Mouse (Mus musculus): ENCODE results near the gene Fam198b. TPM values are rescaled to one million over a fixed set of nuclear protein-coding genes. Genes with fewer than 3 reads are reported as not detected.

Gene Fam198b
- polyA plus RNA-seq, 1 experiment from 2014 or later = 17.2 TPM

GRCm38 (mm10) chr3:79885686-79886356, 1.5 kb downstream of the Fam198b start:
- WGBS = 50% methylated on average over 19 of the region's 19 CpGs
- ATAC-seq (ENCODE audit: insufficient number of reproducible peaks, low FRiP score, low TSS enrichment, low read depth) = no peak

GRCm38 (mm10) chr3:79886357-79887091, 2.2 kb downstream of the Fam198b start:
- Histone ChIP-seq H3K4me3 (replicated peaks) (peak overlapping the region; percentile 28), H3K4me2 (replicated peaks) (peak overlapping the region; percentile 27), H3K27ac (replicated peaks) (peak overlapping the region; percentile 55), H3K36me3 (no peaks in the 10 kb centered on the region), H3K4me1 (peaks cover 22% of the 10 kb centered on the region), H3K9ac (no peak overlapping the region), H3K27me3 (no peaks in the 10 kb centered on the region), H3K9me3 (replicated peaks) (no peaks in the 10 kb centered on the region)
- WGBS = 73% methylated on average over 23 of the region's 23 CpGs
- 0 out of 2 replicates have a peak, but pooled peaks have one; percentile 15 for ATAC-seq (ENCODE audit: insufficient number of reproducible peaks, low FRiP score, low TSS enrichment, low read depth)

More at GRCm38 (mm10) chr3:79885686-79886356, 1.5 kb downstream of the Fam198b start:
- Histone ChIP-seq H3K4me1 (peaks cover 22% of the 10 kb centered on the region), H3K9me3 (replicated peaks) (no peaks in the 10 kb centered on the region), H3K9ac (no peak overlapping the region), H3K27ac (replicated peaks) (peak overlapping the region; percentile 55), H3K4me2 (replicated peaks) (peak overlapping the region; percentile 27), H3K27me3 (no peaks in the 10 kb centered on the region), H3K36me3 (no peaks in the 10 kb centered on the region), H3K4me3 (replicated peaks) (peak overlapping the region; percentile 28)

GRCm38 (mm10) chr3:79887161-79887855, 3.0 kb downstream of the Fam198b start:
- peak; percentile 67; the same call in 1 of the 2 replicates for ATAC-seq (ENCODE audit: insufficient number of reproducible peaks, low FRiP score, low TSS enrichment, low read depth)
- Histone ChIP-seq H3K4me3 (replicated peaks) (peak overlapping the region; percentile 28), H3K4me1 (peaks cover 22% of the 10 kb centered on the region), H3K36me3 (no peaks in the 10 kb centered on the region), H3K9me3 (replicated peaks) (no peaks in the 10 kb centered on the region), H3K27ac (replicated peaks) (0 out of 2 replicates have a peak overlapping the region, but pooled peaks have one; percentile 39), H3K9ac (no peak overlapping the region), H3K4me2 (replicated peaks) (peak overlapping the region; percentile 27), H3K27me3 (no peaks in the 10 kb centered on the region)
- WGBS = 18% methylated on average over 8 of the region's 8 CpGs

- no peak overlapping the region for H3K27ac ChIP-seq (replicated peaks)
- H3K36me3 ChIP-seq = no peaks in the 10 kb centered on the region
- H3K9ac ChIP-seq = no peak overlapping the region
- H3K27me3 ChIP-seq = no peaks in the 10 kb centered on the region
- H3K4me3 ChIP-seq (replicated peaks) = peak overlapping the region; percentile 19
- H3K4me1 ChIP-seq = peaks cover 22% of the 10 kb centered on the region
- 85% methylated on average over 2 of the region's 2 CpGs for WGBS
- no peaks in the 10 kb centered on the region for H3K9me3 ChIP-seq (replicated peaks)
- peak overlapping the region; percentile 8; the same call in 1 of the 2 replicates for H3K4me2 ChIP-seq (replicated peaks)
- ATAC-seq (ENCODE audit: insufficient number of reproducible peaks, low FRiP score, low TSS enrichment, low read depth) = no peak
Observed at GRCm38 (mm10) chr3:79887966-79888365, 3.6 kb downstream of the Fam198b start.

GRCm38 (mm10) chr3:79897534-79898370, 13.4 kb downstream of the Fam198b start:
- Histone ChIP-seq H3K9me3 (replicated peaks) (no peaks in the 10 kb centered on the region), H3K27ac (replicated peaks) (peak overlapping the region; percentile 11; the same call in 1 of the 2 replicates), H3K4me3 (replicated peaks) (no peak overlapping the region), H3K36me3 (no peaks in the 10 kb centered on the region), H3K9ac (no peak overlapping the region), H3K4me1 (peaks cover 7% of the 10 kb centered on the region; the same call in 1 of the 2 replicates), H3K27me3 (no peaks in the 10 kb centered on the region), H3K4me2 (replicated peaks) (no peak overlapping the region)
- ATAC-seq (ENCODE audit: insufficient number of reproducible peaks, low FRiP score, low TSS enrichment, low read depth) = no peak
- WGBS = 42% methylated on average over 13 of the region's 13 CpGs

GRCm38 (mm10) chr3:79898514-79898913, 14.2 kb downstream of the Fam198b start:
- Histone ChIP-seq H3K27ac (replicated peaks) (0 out of 2 replicates have a peak overlapping the region, but pooled peaks have one; percentile 11), H3K9ac (no peak overlapping the region)

GRCm38 (mm10) chr3:79899906-79900305, 15.6 kb downstream of the Fam198b start:
- WGBS = 81% methylated on average over 9 of the region's 9 CpGs
- Histone ChIP-seq H3K4me3 (replicated peaks) (no peak overlapping the region), H3K27ac (replicated peaks) (no peak overlapping the region), H3K4me2 (replicated peaks) (no peak overlapping the region), H3K9ac (no peak overlapping the region), H3K27me3 (no peaks in the 10 kb centered on the region), H3K4me1 (peaks cover 7% of the 10 kb centered on the region; the same call in 1 of the 2 replicates), H3K9me3 (replicated peaks) (no peaks in the 10 kb centered on the region), H3K36me3 (no peaks in the 10 kb centered on the region)
- no peak for ATAC-seq (ENCODE audit: insufficient number of reproducible peaks, low FRiP score, low TSS enrichment, low read depth)

More at GRCm38 (mm10) chr3:79898514-79898913, 14.2 kb downstream of the Fam198b start:
- Histone ChIP-seq H3K4me1 (peaks cover 7% of the 10 kb centered on the region; the same call in 1 of the 2 replicates), H3K27me3 (no peaks in the 10 kb centered on the region), H3K4me2 (replicated peaks) (no peak overlapping the region), H3K4me3 (replicated peaks) (no peak overlapping the region), H3K9me3 (replicated peaks) (no peaks in the 10 kb centered on the region), H3K36me3 (no peaks in the 10 kb centered on the region)
- no peak for ATAC-seq (ENCODE audit: insufficient number of reproducible peaks, low FRiP score, low TSS enrichment, low read depth)

- no peaks in the 10 kb centered on the region for H3K9me3 ChIP-seq (replicated peaks)
- H3K27ac ChIP-seq (replicated peaks) = no peak overlapping the region
- no peak overlapping the region for H3K4me2 ChIP-seq (replicated peaks)
- H3K27me3 ChIP-seq = no peaks in the 10 kb centered on the region
- H3K9ac ChIP-seq = no peak overlapping the region
- no peak for ATAC-seq (ENCODE audit: insufficient number of reproducible peaks, low FRiP score, low TSS enrichment, low read depth)
- H3K4me3 ChIP-seq (replicated peaks) = no peak overlapping the region
- WGBS = 98% methylated on average over 2 of the region's 2 CpGs
- no peaks in the 10 kb centered on the region for H3K36me3 ChIP-seq
- H3K4me1 ChIP-seq = peaks cover 7% of the 10 kb centered on the region; the same call in 1 of the 2 replicates
Observed at GRCm38 (mm10) chr3:79900502-79900901, 16.2 kb downstream of the Fam198b start.

GRCm38 (mm10) chr3:79901321-79901720, 17.0 kb downstream of the Fam198b start:
- no peaks in the 10 kb centered on the region for H3K36me3 ChIP-seq
- no peak for ATAC-seq (ENCODE audit: insufficient number of reproducible peaks, low FRiP score, low TSS enrichment, low read depth)
- H3K4me1 ChIP-seq = peaks cover 7% of the 10 kb centered on the region; the same call in 1 of the 2 replicates
- WGBS = 84% methylated on average over 6 of the region's 6 CpGs
- no peaks in the 10 kb centered on the region for H3K9me3 ChIP-seq (replicated peaks)
- H3K27me3 ChIP-seq = no peaks in the 10 kb centered on the region
- H3K4me3 ChIP-seq (replicated peaks) = no peak overlapping the region
- H3K4me2 ChIP-seq (replicated peaks) = no peak overlapping the region
- H3K9ac ChIP-seq = no peak overlapping the region
- no peak overlapping the region for H3K27ac ChIP-seq (replicated peaks)

- Histone ChIP-seq H3K4me3 (replicated peaks) (no peak overlapping the region), H3K36me3 (no peaks in the 10 kb centered on the region), H3K4me1 (peaks cover 7% of the 10 kb centered on the region; the same call in 1 of the 2 replicates), H3K27ac (replicated peaks) (no peak overlapping the region), H3K9me3 (replicated peaks) (no peaks in the 10 kb centered on the region), H3K4me2 (replicated peaks) (no peak overlapping the region), H3K9ac (no peak overlapping the region), H3K27me3 (no peaks in the 10 kb centered on the region)
- ATAC-seq (ENCODE audit: insufficient number of reproducible peaks, low FRiP score, low TSS enrichment, low read depth) = no peak
- WGBS = 91% methylated on average over 4 of the region's 4 CpGs
Observed at GRCm38 (mm10) chr3:79901734-79902133, 17.4 kb downstream of the Fam198b start.
